Mouse (Mus musculus) neutrophil, adult 83 days (primary cell): ENCODE data around the gene Cog6. TPM values are rescaled to one million over a fixed set of nuclear protein-coding genes. Genes with fewer than 3 reads are reported as not detected.

ENCODE experiments used
- total RNA-seq, 2 experiments: library from RNA; stranded (reverse); gene quantifications; one replicate each; pipeline ENCODE4 v1.2.4; 2023

Cog6 gene
- total RNA-seq, result 10 to 100 TPM; 16.7 to 17.1 TPM

GRCm38 (mm10) chr3:53016436-53017340 is at the start of gene Cog6:
Cog6 (minus strand) TSS chr3:53017237.

GRCm38 (mm10) chr3:53041411-53042239 is 24.6 kb upstream of the Cog6 start, which contains the start of gene Lhfp:
Lhfp (plus strand) TSS chr3:53041528.

Other genes starting within 250 kb of the Cog6 start
- gene Lhfp, start 24.3 kb upstream of the Cog6 start, total RNA-seq, result under 1 TPM; 0.24 to 0.38 TPM